Mouse (Mus musculus): ENCODE measurements around the gene Rap1gds1.

Gene Rap1gds1

DNA sequence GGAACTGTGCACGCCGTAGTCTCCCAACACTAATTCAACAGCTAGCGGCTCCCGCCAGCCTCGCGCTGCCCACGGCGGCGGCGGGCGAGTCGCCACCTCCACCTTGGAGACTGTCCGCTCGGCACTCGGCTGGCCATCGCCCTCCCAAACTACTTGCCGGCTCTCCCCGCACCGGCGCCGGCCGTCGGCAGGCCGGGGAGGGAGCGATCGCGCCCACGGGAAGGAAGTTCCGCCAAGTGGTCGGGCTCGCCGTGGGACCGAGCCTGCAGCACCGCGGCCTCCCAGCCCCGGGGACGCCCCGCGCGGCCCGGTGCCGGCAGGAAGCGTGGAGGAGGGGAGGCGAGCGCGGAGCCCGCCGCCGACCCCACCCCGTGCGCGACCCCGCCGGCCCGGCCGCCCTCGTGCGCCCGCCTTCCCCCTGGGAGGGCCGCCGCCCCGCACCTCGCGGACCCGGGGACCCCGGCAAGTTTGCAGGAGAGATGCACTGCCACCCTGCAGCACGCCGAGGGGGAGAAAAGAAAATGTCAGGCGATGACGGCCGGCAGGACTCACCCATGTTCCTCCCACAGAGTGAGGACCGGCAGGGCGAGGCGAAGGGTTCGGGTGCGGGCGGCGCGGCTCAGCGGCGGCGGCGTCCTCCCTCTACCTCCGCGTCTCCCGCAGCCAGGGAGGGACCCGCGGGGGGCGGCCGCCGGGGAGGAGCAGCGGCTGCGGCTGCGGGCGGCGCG is at the start of gene Rap1gds1:
Gene Rap1gds1 (minus strand): TSS at position 718 of the 728 bp plus-strand sequence.
- DNase-seq, result peak; percentile 67 to 72

DNA sequence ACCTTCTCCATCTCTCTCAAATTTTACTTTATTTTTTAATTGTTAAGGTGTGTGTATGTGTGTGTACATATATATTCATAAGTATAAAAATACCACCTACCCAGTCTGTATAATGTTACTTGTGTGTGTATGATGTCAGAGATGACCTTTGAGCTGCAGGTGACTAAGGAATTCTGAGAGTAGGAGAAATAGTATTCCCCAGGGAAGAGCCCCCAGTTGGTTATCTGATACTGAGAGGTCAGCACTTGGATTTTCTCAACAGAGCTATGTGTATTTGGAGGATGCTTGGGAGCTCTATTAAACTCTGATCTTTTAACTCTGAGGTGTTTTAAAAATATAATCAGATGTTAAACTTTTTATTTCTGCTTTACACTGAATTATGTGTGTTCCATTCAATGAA is 43.4 kb upstream of the Rap1gds1 start:
- no peak for DNase-seq

DNA sequence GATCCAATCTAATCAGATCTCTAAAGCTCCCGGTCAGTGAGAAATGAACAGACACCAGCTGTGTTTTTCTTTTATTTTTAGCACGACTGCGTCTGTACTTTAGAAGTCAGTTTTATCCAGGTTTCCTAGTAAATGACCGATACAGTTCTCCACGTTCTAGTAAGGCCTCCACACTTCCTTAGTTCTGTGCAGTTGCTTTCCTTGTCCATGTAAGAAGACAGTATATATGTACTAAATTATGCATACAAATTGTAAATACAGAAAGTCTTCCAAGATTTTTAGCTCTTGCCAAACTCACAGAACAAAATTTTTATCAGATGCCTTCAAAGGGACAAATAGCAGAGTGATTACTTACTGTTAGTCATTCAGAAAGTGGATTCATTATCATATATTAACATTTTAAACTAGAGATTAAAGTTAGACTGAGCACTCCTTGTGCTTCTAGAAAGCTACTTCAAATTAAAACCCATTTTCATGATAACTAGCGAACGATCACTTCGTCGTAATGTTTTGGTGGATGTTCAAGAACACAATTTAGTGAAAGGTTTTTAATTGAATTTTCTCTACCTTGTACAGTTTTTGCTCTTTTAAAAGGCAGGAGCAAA is 41.8 kb upstream of the Rap1gds1 start:
- DNase-seq, result no peak

DNA sequence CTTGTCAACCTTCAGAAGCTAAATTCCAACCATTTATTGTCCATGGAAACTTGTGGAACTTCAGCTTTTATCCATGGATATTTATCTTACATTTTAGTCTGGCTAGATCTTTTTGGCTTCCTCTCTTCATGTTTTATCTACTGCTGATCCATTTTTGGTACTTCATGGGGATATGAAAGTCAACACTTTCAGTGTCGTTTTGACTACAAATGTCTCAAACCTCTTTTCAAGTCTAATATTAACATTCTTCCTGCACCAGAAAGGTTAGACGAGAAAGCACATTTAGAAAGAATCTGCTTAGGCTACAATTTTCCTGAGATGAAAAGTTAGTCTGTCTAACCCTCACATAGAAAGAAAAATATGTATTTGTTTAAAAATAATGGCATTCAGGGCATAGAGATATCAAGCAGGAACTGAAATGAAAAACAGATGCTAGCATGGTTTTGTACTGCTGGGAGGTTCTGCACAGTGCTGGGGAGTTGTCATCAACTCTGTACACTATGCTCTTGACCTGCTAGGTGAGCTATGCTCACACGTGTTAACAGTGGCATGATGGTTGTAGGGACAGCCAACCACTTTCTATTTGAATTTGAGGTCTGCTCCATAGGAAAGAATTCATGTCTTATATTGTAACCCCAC is 37.5 kb upstream of the Rap1gds1 start:
- DNase-seq, result no peak

DNA sequence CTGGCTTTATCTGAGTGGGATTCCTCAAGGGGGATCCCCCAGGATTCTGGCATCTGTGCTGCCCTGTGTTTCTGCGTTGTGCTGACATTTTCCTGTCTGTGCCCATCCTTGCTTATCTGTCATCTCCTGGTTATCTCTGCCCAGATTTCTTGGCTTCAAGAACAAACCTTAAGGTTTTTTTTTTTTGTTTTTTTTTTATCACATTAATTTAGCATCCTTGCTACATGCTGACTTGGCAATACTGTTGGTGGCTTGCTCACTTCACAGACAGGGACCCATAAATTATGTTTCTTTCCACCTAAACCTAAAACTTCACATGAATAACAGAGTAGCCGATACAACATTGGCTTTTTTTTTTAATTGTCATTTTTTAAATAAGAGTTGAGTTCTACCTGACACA is 36.9 kb upstream of the Rap1gds1 start:
- DNase-seq, result no peak

DNA sequence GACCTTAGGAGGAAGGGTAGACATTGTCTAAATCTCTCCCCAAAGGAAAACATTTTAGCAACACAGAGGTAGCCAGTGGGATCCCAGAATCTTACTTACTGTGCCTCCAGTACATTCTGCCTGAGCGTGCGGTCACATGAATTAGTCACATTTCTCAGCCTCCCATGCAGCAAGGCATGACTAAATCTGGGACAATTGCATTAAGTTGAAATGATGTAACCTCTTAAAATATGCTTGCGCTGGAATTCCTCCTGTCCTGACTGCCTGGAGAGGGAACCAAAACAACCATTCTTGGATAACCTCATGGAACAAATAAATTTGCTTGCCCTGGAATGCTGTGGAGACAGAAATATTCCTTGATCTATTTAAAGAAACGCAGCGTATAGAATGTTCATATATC is 33.2 kb upstream of the Rap1gds1 start:
- no peak for DNase-seq

DNA sequence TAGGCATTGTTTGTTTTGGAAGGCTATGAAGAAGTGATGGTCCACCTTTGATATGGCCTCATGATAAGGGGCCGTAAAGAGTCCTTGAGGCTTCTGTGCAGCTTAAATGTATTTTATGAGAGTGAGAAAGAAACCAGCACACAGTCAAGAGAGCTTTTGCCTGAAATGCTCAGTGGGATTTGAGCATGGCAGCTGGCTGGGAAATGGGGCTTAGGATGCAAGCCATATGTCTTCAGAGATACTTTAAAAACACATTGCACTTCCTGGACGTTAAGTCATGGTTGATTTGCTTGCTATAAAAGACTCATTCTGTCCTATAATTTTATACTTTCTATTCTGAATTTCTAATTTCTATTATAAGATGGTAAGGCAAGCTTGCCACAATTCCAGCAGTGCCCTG is 28.9 kb upstream of the Rap1gds1 start:
- DNase-seq, result no peak

DNA sequence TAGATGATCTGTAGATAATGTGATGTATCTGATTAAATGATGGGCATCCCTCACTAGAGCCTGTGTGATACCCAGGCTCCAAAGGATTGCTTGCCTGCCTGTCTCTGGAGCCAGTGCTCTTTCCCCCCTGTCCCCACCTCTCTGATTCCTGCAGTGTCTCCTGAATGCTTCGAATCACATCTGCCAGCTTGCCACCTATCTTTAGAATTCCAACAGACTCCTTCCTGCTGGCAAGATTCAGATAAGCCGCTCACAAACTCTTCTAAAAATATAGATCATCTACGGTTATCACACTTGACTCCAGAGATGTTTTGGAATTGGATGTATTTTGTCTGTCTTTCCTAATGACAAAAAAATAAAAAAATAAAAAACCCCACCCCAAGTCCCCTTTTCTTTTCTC is 28.3 kb upstream of the Rap1gds1 start:
- no peak for DNase-seq

DNA sequence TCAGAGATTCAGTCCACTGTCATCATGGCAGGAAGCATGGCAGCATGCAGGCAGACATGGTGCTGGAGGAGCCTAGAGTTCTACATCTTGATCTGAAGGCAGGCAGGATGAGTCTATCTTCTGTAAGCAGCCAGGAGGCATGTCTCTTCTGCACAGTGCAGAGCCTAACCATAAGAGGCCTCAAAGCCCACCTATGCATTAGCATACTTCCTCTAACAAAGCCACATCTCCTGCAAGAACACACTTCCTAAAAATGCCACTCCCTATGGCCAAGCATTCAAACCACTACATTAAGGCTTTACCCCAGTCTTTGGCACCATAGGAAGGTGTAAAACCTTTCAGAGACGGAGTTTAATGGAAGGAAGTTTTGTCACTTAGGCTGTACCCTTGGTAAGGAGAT is 26.9 kb upstream of the Rap1gds1 start:
- DNase-seq, result no peak

DNA sequence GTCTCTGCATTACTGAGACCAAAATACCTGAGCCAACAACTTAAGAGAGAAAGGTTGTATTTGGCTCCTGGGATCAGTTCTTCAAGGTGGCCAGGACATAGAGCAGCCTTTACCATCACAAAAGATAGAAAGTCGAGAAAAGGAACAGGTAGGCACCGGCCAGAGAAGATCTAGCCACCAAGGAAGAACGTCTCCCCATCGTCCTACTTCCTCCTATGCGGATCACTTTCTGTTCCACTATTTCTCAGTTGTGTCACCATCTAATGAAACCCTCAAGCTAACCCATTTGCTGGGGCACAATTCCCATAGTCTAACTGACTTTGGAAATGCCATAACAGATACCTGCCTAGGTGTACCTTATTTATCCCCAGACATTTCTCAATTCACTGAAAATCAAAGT is 24.3 kb upstream of the Rap1gds1 start:
- no peak for DNase-seq

DNA sequence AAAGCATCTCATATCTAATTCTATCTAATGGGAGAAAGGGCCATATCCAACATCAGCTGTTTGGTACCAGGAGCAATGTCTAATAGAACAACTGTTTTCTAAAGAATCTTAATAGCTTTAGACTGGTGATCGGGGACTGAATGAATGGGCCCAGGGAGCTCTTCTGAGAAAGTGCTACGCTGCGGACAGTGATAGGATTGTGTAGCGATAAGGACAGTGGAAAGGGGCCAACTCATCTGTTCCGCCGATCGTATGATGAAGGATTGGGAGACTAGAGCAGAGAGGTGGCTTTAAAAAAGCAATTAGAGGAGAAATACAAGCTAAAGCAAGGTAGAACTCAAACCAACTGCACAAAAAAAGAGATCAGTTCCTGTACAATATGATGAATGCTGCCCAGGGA is 20.9 kb upstream of the Rap1gds1 start:
- DNase-seq, result no peak

DNA sequence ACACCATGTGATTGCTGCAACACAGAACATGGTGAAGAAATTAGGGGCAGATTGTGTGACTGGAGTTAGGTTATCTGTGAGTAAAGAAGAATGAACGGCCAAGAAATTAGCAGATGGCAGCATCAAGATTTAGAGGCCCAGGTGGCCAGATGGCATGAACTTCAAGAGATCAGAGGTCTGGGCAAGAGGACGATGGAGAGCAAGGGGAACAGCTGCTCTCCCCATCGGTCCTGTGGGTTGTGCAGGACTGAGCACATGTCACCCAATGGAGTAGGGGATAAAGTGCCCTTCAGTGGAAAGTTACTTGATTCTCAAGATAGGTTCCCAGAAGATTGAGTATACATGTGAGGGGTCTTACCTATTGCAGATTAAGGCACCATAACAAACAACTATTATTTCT is 13.5 kb upstream of the Rap1gds1 start:
- DNase-seq, result no peak

DNA sequence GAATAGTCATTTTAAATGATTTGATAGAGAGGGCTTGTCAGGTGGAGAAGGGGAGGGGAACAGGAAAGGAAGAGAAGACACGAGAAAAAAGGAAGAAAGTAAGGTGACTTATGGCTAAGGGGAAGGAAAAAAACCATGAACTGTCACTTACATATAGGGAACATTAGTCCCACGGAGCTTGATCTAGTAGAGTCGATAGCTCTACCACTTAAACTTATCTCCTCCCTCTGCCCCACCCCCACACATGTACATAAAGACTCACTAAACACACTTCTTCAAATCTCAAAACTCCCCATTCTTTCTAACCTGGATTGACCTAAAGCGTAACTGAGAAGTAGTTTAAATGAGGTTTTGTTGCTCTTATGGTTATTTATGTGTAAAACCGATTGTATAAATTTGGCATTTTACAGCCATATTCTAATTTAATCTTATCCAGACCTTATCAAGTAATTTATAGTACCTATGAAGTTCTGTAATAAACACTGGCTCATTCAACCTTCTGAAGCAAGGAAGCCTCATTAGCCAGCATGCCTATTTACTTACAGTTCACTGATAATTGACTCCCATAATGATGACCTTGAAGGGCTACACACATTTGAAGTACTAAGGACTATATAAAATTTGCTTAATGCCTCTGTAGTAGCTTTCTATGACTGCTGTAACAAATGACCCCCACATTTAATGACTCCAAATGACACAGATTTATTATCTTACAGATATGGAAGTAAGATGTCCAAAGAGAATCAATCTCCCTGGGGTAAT is 9.0 kb upstream of the Rap1gds1 start:
- DNase-seq, result no peak

DNA sequence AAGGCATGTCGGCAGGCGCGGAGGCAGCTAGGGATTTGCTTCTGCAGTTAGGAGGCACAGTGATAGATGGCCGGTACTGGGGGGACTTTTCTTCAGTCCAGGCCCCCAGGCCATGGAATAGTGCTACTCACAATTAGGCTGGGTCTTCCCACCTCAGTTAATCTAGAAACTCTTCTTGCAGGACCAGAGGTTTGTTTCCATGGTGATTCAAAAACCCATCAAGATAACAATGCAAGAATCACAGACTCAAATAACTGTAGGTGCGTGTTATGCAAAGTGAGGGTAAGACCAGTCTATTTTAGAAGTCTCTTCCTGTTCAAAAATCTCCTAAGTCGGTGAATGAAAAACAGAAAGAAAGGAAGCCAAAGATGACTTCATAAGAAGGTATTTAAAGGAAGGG is 4.8 kb upstream of the Rap1gds1 start:
- DNase-seq, result peak; percentile 6 to 19

DNA sequence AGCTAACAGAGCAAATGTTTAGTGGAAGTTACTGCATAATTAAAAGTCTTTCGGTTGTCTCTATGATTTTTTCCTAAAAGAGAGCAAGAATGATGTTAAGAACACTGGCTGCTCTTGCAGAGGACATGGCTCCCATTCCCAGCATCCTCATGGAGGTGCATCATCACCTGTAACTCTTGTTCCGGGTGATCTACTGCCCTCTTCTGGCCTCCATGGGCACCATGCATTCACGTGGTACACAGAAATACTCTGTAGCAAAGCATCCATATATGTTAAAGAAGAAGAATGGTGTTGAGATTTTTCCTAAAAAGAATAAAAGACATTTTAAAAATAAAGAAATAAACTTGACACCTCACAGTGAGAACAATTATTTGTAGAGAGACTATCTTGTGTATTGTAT is 3.0 kb upstream of the Rap1gds1 start:
- peak in 1 of 2 experiments; percentile 14 for DNase-seq

DNA sequence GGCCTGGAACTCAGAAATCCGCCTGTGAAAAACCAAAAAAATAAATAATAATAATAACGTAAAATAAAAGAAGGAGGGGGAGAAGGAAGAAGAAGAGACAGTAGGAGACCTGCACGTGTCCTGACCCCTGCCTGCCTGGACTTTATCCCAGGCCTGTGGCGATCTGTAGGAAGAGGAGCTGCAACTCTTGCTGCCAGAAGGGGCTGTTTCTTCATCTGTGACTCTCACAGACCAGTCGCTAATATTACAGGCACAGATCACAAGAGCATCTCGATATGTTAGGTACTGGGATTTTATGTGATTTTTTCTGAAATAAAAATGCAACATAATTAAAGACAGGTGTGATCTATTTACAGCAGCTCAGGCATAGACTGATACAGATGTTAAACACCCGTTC is 1.1 kb upstream of the Rap1gds1 start:
- DNase-seq, result no peak

DNA sequence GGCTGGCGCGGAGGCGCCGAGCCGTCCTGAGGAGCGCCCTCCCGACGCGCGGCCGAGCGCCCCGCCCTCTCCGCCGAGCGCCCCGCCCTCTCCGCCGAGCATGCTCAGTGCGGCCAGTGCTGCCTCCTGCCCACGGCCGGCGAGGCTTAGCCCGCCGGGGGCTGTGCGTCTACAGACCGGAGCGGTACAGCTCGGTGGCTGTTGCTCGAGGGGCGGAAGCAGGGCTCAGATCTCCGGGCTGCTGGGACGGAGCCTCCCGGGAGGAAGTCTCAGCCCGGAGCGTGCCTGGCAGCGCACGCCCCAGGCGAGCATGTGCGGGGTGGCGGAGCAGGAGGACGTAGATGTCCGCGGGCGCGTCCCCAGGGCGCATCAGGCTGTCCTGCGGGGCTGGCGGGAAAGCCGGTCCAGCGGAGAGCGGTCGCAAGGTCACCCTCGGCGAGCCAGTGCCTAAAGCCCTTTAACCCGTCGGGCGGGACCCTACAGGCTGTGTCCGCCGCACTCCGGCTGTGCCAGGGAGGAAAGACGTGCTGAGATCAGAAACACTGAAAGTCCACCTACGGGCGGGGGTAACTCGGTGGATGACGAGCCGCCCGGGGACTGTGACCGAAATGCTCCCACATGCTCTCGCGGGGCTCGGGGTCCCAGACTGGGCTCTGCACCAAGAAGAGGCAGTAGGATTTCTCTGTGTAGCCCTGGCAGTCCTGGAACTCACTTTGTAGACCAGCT is 495 bp upstream of the Rap1gds1 start:
- DNase-seq, result peak; percentile 91 to 92

DNA sequence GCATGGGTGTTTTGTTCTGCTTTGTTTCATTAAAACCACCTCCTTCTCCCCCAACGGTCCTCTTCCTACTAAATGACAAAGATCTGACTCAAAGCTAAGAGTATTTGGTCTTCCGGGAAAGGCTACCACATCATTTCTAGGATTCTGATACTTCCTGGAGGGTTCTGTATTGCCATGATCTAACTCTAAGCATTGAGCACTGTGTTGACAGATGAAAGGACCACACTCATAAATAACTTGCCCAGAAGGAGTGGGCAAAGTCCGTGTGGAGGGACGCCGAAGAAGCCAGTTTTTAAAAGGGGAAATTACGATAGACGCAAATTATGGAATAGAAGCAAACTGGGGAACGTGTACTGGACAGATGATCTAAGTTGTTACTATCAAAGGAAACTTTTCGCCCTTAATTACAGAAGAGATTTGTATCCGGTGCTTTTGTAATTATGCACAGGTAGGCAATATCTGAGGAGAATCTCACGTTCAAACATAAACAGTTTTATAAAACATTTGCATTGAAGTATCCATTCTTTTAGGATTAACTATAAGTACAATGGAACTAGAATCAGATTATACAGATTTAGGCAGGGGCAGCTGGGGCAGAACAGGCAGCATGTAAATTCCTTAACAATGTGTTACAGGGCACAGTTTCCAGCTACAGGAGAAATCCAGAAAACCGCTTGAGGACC is 1.1 kb downstream of the Rap1gds1 start:
- DNase-seq, result peak; percentile 13

DNA sequence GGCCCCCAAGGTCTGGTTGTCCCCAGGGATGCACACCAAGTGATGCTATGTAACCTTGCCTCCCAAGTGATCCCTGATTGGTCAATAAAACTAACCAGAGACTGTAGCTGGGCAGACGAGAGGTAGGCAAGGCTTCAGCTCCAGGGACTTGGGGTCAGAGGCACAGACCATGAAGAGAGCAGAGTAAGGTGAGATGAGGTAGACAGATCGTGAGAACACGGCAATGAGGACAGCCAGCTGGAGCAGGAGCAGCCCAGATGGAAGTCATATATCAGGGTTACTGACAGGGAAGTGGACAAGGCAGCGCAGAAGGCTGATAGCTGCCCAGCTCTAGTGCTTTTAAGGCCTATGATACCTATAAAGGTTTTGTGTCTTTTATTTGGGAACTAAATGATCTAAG is 5.5 kb downstream of the Rap1gds1 start:
- DNase-seq, result no peak

DNA sequence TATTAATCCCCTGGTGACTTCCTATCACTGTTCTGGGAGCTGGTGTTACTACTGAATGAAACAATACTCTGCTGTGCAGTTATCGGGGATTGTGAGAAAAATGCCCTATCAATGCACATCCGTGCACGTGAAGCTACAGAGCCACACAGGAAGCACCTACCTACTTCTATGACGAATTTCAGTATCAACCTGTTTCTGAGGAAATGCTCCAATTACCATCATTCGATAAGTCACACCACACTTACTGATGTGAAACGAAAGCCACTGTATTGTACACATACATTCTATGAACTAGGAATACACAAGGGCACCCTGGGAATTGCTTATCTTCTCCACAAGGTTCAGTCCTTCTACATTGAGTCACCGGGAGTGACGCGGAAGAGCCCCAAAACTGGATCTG is 10.9 kb downstream of the Rap1gds1 start:
- DNase-seq, result no peak

DNA sequence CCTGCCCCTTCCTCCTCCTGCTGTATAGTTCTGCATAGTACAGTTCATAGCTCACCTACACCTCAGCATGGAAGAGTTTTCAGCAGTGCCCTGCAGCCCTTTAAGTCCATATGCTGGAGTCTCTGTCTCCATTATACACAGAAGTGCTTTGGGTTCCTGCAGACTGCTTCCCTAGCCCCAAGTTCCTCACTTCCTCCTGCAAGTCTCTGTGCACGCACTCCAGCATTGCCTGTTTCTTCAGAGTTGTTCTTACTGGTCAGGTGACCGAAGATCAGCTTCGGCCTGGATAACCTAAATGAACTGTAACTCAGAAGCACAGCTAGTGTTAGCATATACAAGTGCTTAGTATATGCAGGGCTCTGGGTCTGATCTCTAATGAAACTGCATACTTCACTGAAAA is 12.9 kb downstream of the Rap1gds1 start:
- no peak for DNase-seq

All from B cell, adult 2 months (primary cell).